Mouse (Mus musculus): ENCODE measurements around the gene Fbrsl1. TPM values are rescaled to one million over a fixed set of nuclear protein-coding genes. Genes with fewer than 3 reads are reported as not detected.

Gene Fbrsl1
- polyA plus RNA-seq (2017; shearing (Covaris generic)): 43.0 TPM

DNA sequence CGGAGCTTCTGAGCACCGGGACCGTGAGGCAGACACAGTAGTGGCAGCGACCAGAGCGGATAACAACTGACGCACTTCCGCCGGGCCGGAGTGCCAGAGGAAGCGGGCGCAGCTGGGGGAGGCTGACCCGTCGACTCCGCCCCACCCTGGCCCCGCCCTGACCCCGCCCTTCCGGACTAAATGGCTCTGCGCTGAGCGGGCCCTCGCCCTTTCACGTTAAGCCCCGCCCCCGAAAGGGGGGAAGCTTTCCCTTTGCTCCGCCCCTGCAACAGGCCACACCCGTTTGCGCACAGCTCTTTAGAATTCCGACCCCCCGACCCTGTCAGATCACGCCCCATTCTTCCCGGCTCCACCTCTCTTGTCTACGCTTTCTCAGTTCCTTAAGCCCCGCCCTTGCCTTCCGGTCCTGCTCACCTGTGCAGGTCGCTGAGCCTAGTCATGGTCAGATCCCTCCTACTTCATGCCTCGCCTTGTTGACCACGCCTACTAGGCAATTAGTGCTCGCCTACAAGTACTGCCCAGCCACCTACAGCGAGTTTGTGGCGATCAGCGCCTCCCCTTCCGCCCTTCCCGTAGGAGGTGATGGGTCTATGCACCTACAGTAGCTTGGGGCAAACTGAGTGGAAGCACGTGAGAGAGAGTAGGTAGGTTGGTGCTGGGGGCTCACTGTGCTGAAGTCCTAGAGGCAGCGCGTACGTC lies at the start of gene Fbrsl1:
TSS of gene Fbrsl1 (minus strand) at position 68 of the 699 bp plus-strand sequence.

DNA sequence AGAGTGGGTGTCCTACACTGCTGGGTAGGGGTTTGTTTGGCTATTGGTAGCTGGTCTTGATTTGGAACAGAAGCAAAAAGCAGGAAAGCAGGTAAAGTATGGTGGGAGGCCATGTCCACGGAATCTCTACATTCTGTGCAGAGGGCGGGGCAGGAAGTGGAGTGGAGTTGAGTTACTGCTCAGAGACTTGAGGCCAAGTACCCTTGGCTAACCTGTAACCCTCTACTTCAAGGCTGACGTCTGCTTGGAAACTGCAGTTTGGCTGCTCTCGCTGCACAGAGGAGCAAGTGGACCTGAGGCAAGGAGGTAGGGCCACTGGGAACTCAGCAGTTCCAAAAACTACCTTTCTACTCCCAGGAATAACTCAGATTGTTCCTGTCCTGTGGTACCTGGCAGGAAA lies 103.8 kb downstream of the Fbrsl1 start, which contains the start of gene Lrcol1:
TSS of gene Lrcol1 (plus strand) at position 207 of the 400 bp plus-strand sequence.

DNA sequence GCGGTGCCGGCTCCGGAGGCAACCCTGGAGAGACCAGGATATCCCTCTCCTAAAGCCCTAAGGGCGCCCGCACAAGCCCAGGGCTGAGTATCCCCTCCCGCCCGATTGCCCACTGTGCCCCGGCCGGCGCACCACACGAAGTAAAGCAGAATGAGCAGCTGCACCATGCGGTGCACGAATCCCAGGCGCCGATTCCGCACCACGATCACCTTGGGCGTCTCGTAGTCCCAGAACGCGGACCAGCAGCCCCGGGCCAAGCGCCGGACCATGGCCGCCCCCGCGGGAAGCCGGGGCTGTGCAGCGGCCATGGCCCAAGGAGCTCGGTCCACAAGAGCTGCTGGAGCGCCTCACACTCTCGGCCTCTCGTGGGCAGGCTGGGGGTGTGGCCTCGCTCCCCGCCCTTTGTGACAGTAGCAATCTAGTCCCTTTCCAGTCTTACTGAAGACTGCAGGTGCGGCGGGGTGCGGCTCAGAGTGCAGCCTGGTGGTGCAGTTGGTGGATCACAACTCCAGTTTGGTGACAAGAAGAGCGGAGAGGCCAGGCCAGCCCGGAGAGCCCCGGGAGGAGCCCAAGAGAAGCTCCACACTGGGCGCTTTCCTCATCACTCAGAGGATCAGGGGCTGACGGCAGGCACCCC lies 105.5 kb downstream of the Fbrsl1 start, which contains the start of gene P2rx2:
TSS of gene P2rx2 (minus strand) at position 565 of the 637 bp plus-strand sequence.

Other genes starting within 250 kb of the Fbrsl1 start
- gene Ankle2, start 217.5 kb downstream of the Fbrsl1 start, polyA plus RNA-seq (2017; shearing (Covaris generic)): 51.2 TPM
- 61.1 TPM for gene Pgam5, start 178.6 kb downstream of the Fbrsl1 start, polyA plus RNA-seq (2017; shearing (Covaris generic))
- gene Pxmp2, start 162.3 kb downstream of the Fbrsl1 start, polyA plus RNA-seq (2017; shearing (Covaris generic)): 4.9 TPM
- 4.9 TPM for gene Pole, start 162.2 kb downstream of the Fbrsl1 start, polyA plus RNA-seq (2017; shearing (Covaris generic))
- not detected for gene P2rx2, start 105.3 kb downstream of the Fbrsl1 start, polyA plus RNA-seq (2017; shearing (Covaris generic))
- gene Lrcol1, start 103.8 kb downstream of the Fbrsl1 start, polyA plus RNA-seq (2017; shearing (Covaris generic)): not detected
- gene Galnt9, start 95.9 kb upstream of the Fbrsl1 start, polyA plus RNA-seq (2017; shearing (Covaris generic)): 4.6 TPM
- 85.3 TPM for gene Noc4l, start 204.9 kb upstream of the Fbrsl1 start, polyA plus RNA-seq (2017; shearing (Covaris generic))
- 39.7 TPM for gene Ddx51, start 204.9 kb upstream of the Fbrsl1 start, polyA plus RNA-seq (2017; shearing (Covaris generic))

All from CD4-positive, CD25-positive, alpha-beta regulatory T cell (primary cell).